Mouse (Mus musculus) layer of hippocampus, adult 9-10 months (tissue): ENCODE measurements around the gene Avpr2.

Experiments
- DNase-seq: peaks from one replicate; pipeline ENCODE4 v3.0.0; 2022; ENCODE audit warnings: low spot score

Gene Avpr2

DNA sequence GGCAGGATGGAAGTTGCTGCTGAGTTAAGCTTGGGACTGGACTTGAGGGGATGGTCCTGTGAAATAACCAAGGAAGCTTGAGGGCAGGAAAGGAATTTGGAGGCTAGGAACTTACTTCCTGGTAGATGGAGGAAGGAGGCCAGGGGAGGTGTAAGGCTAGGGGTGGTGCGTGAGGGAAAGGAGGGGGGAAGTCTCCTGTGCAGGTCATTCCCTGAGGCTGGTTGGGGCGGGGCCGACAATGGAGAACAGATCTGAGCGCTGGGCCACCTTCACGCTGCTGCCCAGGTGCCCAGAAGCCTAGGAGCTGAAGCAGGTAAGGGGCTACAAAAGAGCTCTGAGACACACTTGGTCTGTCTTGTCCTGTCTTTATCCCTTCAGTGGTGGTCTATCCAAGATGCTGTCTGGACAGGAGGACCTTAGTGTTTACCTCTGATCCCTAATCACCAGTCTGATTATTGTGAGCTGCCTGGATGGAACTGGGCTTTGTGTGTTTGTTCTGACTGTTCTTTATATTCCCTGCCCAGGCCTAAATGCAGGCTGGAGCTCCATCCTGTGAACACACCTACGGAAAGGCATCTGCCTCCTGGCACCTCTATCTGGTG lies at the start of gene Avpr2:
Avpr2 (plus strand) TSS at position 552 of the 602 bp plus-strand sequence.
- DNase-seq: no peak

DNA sequence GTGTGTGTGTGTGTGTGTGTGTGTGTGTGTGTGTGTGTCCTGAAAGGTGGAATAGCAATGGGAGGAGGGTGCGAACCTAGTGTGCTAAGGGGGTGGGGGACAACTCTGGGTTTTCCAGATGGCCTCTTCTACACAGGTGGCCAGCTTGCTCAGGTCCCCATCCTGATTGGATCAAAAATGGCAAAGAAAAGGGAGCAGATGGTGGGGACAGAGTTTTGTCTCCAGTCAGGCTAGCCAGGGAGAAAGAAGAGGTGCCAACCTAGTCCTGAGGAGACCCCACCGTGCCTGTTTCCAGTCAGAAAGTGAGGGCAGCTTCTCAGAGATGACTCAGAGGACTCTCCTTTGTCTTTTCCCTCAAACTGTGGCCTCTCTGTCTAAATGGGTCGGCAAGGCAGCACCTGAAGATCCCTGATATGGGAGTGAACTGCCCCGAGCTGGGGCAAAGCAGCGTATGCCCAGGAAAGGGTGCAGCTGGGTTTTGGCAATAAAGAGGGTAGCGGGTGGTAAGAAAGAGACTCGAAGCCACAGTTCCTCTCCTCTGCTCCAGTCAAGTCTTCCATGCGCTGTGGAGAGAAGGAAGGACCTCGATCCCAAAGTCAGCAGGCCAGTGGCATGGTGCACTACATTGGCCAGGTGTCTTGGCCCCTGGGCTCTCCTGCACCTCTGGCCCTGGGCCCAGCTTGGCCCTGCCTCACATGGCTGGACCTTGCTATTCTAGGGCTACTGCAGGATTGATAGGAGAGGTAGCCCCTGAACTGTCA lies 37.4 kb upstream of the Avpr2 start:
- DNase-seq: no peak

DNA sequence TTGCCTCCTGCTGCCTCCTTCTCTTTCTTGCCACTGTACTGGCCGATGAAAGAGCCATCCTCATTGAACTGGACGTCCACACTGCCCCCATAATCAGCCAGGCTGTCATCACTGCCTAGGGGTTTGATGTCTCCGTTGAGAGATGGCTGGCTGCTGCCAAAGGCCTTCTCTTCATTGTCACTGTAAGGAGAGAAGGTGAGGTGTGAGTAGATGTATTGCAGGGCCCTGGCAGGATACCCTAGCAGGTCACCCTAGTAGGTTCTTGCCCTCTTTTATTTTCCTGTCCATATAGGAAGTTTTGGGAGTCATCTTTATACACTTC lies 36.9 kb upstream of the Avpr2 start:
- DNase-seq: no peak

DNA sequence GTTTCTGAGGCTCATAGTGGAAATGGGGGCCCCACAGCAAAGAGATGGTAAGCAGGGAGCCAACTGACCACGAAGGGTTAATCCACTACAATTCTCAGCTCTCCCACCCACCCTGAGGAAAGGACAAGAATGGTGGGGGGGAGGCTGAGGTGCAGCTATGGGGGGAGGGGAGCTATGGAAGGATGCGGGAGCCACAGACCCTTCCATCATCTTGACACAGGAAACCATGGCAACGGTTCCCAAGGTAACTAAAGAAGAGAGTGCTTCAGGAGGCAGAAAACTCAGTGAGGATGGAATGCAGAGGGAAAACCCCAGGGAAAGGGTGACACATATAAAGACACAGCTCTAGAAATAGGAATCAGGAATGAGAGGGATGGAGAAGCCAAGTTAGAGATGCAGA lies 27.2 kb upstream of the Avpr2 start:
- DNase-seq: no peak

DNA sequence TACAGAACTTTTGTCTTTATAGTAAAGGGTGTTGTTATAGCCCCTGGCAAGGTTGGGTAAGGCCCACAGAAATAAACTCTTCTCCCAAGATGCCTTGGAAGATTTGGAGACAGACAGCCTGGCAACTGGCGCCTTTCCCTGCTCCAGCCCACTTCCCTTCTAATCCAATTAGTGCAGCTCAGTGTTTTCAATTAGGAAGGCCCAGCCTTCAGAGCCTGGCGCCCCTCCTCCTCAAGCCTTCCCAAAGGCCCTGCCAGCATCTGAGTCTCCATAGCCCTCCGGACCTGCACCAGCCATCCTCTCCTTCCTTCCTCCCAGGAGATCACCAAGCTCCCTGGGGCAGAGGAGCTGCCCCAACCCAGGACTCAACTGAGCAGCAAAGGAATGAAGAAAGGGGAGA lies 24.6 kb upstream of the Avpr2 start:
- no peak for DNase-seq

DNA sequence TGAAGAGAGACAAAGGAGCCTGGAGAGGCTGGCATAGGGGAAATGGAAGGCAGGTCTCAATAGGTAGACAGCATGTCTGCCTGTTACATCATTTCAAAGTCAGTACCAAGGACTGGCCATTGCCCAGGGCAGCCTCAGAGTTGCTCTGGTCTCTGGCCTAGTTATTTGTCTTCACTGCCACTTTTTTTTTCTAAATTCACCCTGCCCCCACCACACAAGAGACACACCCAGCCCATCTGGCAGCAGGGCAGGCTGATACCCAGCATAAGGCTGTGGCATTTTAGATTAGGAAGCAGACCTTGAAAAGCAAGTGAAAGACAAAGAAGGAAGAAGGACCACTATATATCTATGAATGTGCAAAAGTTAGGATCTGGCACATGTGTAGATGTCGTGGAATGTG lies 24.1 kb upstream of the Avpr2 start:
- no peak for DNase-seq

DNA sequence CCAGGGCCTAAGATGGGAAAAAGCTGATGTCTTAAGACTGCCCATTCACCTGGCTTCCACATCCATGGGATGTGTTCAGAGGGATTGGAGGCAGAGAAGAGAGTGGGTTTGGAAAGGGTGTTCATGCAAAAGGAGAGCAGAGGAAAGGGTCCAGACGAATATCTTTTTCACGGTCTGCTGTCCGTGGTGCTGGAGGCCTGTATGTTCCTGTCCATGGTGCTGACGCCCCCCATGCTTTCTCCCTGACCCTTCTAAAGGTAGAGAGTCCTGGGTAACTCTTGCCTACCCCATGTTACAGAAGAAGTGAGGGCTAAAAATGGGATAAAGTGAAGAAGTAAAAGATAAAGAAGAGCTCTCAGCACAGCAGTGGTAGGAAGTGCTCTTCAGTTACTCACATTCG lies 22.6 kb upstream of the Avpr2 start:
- DNase-seq: no peak

DNA sequence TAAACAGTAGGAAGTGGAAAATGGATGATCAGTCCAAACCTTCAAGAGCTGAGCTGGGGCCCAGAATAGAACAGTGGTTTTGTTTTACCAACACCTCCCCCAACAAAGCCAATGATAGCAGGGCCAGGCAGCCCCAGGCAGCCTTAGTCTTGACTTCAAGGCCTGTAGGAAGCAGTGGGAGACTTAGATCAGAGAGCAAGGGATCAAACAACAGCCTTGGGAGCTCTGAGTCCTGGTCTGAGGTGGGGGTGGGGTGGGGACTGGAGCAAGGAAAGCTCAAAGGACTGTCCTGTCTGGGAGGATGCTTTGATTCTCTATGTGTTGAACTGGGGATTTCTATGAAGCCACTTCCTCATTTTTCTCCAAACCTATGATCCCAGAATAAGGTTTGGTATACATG lies 20.4 kb upstream of the Avpr2 start:
- DNase-seq: no peak

DNA sequence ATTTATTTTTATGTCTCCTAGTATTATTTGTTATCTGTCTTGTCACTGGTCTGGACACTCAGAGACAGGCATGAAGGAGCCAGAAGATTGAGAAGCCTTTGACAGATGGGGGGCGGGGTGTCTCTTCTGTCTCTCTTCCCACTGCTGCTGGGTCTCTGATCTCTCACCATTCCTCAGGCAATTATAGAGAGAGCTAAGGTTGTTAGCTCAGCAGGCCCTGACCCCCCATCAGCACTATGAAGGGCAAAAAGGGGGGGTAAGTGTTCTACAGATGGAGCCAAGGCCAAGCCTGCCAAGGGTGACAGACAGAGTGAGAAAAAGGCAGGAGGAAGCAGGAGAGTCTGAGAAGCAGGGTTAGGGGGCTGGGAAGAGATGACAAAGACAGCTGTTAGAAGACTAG lies 19.9 kb upstream of the Avpr2 start:
- no peak for DNase-seq

DNA sequence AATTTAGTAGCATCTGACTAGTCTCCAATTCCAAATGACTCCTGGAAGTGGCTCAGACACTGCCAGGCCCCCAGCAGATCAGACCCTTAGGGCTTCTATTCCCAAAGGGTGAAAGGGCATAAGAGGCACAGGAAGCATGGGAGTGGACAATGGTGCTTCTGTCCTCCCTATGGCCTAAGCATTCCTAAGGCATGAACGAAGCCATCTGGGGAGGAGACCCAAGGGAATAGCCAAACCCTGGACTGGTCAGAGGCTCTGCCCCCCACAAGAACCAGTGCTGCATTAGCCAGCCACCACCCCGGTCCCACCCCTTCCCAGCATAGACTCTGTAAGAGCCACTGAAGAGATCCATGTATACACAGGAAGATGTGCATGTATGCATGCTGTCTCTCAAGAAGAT lies 16.0 kb upstream of the Avpr2 start:
- DNase-seq: no peak

DNA sequence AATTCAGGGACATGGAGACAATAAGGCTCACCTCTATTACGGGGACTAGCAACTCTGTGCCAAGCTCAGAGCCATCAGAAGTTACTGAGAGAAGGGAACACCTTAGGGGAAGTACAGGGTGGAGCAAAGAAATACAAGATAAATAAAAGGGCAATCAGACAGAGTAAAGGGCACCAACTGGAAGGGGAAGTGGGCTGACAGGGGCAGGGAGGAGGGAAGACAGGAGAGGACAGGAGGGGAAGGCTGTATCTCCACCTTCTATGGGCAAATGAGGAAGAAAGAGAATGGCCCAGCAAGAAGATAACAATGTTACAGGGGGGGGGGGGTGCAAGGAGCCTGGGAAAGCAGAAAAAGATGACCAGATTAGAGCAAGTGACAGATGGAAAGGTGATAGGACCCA lies 14.9 kb upstream of the Avpr2 start:
- DNase-seq: no peak

DNA sequence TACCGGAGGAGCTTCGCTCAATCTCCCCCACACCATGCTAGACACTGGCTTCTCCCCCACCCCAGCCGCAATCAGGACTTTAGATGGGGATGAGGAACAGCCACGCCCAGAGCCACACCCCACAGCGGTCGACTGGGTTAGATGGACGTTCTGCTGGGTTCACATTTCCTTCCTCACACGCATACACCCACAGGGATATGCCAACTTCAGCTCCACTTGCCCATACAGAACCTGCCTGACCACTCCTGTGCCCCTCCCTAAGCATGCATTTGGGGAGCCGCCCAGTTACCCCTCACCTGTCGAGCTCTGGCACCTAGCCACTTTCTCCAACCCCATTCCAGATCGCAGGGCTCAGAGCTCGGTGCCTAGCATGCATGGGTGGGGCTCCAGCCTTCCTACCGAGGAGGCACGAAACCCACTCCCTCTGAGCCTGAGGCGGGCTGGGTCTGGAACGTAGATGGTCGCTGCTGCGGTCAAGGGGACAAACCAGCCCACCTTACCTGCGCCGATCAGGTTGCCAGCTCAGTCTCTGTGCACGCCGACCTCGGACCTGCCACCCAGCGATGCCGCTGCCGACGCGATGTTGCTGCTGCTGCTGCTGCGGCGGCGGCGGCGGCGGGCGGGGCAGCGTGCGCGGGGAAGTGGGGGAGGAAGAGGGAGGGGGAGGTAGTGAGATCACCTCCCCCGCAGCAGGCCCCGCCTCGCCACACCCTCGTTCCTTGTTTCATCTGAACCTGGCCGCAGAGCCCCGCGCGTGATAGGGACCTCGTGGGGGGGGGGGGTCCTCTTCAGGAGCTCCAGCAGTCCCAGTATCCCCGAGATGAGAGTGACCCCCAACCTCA lies 11.5 kb upstream of the Avpr2 start:
- no peak for DNase-seq

DNA sequence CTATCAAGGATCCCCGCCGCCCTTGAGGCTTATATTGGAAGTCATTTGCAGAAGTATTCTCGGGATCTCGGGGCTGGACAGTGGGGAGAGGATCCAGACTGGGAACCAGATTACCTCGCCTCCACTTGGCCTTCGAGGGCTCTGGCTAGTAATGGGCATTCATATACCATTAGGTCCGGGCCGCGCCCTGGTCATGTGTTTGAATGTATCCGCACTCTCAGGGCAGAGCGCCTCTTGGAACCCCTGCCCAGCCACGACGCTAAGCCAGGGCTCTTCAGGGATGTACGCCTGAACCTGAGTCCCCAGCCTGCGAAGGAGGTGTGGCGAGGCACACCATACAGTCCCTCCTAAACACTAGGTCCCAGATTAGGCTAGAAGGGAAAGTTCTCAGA lies 10.9 kb upstream of the Avpr2 start:
- DNase-seq: no peak

DNA sequence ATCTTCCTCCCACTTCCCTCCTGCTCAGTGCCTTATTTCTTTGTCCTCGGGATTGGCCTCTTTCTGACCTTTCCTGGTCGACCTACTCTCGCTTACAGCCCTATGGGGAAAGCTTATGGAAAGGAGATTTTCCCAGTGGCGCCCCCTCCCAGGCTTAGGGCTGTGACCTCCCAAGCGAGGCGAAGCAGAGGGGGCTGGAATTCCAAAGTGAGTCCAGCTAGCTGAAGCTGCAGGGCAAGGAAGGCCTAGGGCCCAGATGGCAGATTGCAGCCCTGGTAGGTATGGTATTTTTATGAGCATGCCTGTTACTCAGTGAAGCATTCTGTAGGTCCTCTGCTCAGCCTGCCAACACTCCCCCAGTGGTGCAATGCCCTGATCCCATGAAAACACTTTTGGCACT lies 10.4 kb upstream of the Avpr2 start:
- DNase-seq: no peak

DNA sequence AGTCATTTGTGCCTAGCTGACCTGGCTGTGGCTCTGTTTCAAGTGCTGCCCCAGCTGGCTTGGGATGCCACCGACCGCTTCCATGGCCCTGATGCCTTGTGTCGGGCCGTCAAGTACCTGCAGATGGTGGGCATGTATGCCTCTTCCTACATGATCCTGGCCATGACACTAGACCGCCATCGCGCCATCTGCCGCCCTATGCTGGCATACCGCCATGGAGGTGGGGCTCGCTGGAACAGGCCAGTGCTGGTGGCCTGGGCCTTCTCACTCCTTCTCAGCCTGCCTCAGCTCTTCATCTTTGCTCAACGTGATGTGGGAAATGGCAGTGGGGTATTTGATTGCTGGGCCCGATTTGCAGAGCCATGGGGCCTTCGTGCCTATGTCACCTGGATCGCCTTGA lies 931 bp downstream of the Avpr2 start:
- no peak for DNase-seq

DNA sequence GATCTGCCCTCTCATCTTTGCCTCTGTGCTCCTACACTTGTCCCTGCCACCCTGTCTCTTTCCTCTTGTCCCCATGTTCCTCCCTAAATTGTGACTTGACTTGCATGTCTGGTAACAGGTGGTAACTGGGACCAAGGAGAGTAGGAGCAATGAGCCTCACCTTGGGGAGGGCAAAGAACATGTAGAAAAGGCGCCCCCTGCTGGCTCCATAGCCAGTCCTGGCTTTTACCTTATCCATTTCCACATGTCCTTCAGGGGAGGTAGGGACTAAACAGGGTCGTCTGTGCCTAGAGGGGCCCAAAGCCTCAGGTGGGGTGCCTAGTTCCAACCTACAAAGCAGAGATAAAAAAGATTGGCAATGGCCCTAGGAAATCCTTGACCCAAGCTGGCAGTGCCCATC lies 3.8 kb downstream of the Avpr2 start, which contains the start of gene L1cam:
L1cam (minus strand) TSS at position 387 of the 400 bp plus-strand sequence.
- no peak for DNase-seq

DNA sequence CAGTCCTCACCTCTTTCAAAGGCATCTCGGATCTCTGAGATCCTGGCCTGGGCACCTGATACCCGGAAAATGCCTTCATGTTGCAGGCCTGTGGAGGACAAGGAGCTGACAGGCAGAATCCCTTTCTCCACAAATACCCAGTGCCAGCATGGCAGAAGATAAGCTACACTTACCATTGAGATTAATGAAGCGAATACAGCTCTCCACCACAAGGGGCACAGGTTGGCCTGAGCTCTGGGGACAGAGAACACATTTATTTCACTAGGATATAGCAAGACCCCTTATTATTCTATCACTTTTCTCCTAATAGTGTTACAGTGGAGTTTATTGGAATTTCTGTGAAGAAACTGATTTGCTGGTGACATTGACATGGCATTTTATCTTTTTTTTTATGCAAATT lies 6.1 kb downstream of the Avpr2 start:
- DNase-seq: no peak

DNA sequence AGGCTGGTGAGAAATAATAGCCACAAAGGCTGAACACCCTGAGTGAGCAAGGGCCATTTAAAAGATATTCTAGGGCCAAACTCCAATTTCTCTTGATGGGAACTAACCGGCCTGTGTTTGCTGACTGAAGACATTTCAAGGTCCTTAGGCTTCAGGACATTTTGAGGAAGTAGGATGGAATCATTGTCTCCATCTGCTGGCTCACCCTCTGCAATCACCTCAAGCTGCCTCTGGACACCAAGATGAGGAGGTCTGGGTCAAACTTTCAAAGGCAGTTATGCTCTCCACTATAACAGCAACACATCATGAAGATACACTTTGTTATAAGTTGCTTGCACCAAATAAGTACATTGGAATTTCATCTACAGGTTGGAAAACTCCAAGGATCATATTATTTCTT lies 18.1 kb downstream of the Avpr2 start:
- DNase-seq: no peak

DNA sequence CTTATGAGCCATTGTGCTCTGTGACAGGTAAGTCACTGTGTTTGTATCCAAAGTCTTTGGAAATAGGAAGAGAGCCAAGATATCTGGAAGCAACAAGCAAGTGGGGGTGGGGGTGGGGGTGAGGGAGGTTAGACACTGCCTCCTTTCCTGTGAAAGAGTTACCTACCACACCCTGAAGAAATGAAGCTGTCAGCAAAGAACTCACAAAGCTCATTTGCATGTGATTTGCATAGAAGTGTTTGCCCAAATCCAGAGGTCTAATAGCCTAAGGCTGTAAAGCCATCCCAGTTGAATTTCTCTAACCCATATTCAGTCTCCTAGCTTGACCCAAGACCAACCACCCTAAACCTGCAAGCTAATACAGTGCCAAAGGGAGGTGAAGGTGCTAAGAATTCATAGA lies 18.5 kb downstream of the Avpr2 start:
- DNase-seq: no peak

DNA sequence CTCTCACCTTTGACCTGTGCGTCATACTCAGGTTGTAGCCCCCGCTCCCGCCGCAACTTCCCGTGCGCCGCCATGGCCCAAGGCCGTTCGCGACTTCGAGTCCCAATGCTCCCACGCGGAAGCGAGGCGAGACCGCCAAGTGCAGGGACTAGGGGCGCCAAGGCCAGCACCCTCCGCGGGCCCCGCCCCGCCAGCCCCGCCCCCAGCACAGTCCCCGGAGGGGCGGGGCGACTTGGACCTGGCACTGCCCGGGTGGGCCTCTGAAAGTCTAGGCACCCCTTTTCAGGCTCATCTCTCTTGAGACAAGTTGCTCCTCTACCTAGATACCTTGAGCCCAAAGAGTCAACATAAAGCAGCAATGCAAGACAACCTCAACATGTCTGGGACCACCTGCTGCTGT lies 19.3 kb downstream of the Avpr2 start:
- no peak for DNase-seq

DNA sequence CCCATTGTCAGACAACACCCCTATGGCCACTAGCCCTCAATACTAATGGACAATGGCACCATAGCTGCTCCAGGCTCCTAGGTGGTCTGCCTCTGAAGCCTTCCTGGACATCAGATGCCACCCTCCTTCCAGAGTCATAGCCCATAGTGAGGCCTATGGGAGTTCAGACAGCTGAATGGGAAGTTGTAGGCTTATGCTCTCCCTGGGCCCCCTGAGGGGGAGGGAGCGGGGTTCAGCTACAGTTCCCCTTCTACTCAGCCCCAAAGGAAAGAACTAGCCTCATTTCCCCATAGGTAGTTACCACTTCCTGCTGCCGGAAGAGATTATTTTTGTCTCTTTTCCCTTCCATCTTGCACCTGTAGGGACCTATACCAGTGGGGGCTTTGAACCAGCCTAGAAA lies 19.7 kb downstream of the Avpr2 start:
- DNase-seq: no peak

DNA sequence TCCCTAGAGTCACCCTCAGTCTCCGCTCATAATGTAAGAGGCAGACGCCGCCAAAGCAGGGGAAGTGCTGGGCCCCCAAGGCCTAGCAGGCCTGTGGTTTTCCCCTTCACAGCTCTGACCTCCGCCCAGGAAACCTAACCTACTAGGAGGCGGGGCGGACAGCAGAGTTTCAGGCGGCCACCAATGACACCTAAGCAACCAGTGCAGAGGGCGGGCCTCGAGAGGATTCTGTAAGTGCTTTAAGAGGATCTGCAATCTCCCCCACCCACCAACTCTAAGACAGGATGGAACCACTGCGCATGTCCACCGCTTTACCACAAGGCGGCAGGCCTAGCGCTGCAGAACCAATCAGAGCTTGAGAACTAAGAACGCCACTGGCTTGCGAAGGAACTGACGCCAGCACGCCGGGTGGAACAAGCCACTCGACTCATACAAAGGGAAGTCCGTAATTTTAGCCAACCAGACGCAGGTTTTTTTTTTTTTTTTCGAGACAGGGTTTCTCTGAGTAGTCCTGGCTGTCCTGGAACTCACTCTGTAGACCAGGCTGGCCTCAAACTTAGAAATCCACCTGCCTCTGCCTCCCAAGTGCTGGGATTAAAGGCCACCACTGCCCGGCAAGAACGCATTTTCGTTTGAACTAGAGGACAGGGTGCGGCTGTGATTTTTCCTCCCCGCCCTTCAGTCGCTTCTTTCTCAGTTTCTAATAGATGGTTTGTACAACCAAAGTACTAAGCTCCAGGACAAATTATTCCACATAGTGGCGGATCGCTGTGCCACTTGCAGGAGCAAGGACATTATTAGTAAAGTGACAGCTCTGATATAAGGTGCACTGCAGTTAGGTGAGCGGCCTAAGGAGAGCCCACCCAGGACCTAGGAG lies 23.2 kb downstream of the Avpr2 start:
- peak; percentile 69 for DNase-seq
